Mouse (Mus musculus) myocyte (in vitro differentiated cells): ENCODE measurements around the gene Pet117.

Experiments used
- E2F4 ChIP-seq: IDR thresholded peaks from one replicate; pipeline ENCODE4 v1.6.1; 2011; ENCODE audit warnings: mild to moderate bottlenecking, control low read depth, moderate library complexity; ENCODE audit not compliant: insufficient read depth
- MAX ChIP-seq: IDR thresholded peaks from one replicate; pipeline ENCODE4 v1.6.1; 2011; ENCODE audit warnings: low read depth, mild to moderate bottlenecking, control low read depth
- MYOD1 ChIP-seq, 3 experiments: IDR thresholded peaks; one replicate each; pipeline ENCODE4 v1.6.1; 2011; ENCODE audit warnings: control low read depth in 2 of 3, low read depth in 2 of 3, mild to moderate bottlenecking in 2 of 3, moderate library complexity in 1 of 3; ENCODE audit not compliant: insufficient read length in 2 of 3, control insufficient read depth in 1 of 3
- POLR2A ChIP-seq: IDR thresholded peaks from one replicate; pipeline ENCODE4 v1.6.1; 2011; ENCODE audit warnings: low read depth, mild to moderate bottlenecking, control low read depth, moderate library complexity; ENCODE audit not compliant: insufficient read length
- REST ChIP-seq: IDR thresholded peaks from one replicate; pipeline ENCODE4 v1.6.1; 2011; ENCODE audit warnings: mild to moderate bottlenecking, control low read depth, moderate library complexity; ENCODE audit not compliant: insufficient read depth, insufficient read length
- SRF ChIP-seq: IDR thresholded peaks from one replicate; pipeline ENCODE4 v1.6.1; 2011; ENCODE audit warnings: low read depth; ENCODE audit not compliant: control insufficient read depth, insufficient read length
- TCF12 ChIP-seq: IDR thresholded peaks from one replicate; pipeline ENCODE4 v1.6.1; 2011; ENCODE audit warnings: mild to moderate bottlenecking, control low read depth; ENCODE audit not compliant: poor library complexity, insufficient read depth, severe bottlenecking
- TCF3 ChIP-seq: IDR thresholded peaks from one replicate; pipeline ENCODE4 v1.6.1; 2011; ENCODE audit warnings: low read depth, control low read depth; ENCODE audit not compliant: insufficient read length
- USF1 ChIP-seq: IDR thresholded peaks from one replicate; pipeline ENCODE4 v1.6.1; 2011; ENCODE audit warnings: low read depth, mild to moderate bottlenecking, control low read depth, moderate library complexity

DNA sequence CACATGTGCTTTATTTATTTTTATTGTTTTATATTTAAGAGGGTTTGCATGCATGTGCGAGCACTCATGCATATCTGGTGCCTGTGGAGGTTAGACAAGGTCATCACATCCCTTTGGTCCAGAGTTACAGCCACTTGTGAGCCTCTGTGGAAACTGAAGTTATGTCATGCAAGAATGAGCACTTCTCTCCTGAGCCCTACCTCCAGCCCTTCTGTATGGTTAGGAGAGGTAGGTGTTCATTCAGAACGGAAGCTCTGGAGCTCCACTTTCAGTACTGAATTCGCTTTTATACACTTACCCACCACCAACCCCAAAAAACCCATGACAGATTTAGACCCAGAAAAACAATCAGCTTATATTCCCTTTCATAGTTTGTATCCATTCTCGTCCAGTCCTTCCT lies 2.8 kb downstream of the Pet117 start:
- no peak for TF ChIP-seq TCF3
- TF ChIP-seq POLR2A: no peak
- TF ChIP-seq MAX: no peak
- TF ChIP-seq MYOD1 (IDR thresholded peaks at IDR 0.05; ENCODE audit: control insufficient read depth in 1 of 3, insufficient read length in 2 of 3, low read depth in 2 of 3): no peak
- no peak for TF ChIP-seq E2F4
- no peak for TF ChIP-seq SRF
- no peak for TF ChIP-seq TCF12
- no peak for TF ChIP-seq USF1
- TF ChIP-seq REST: no peak
